Mouse (Mus musculus) bone marrow, adult 2 months (tissue): ENCODE data around the gene Zfp704.

Source experiments
- CTCF ChIP-seq: fragments of 200-500 bp; IDR thresholded peaks from 2 replicates; pipeline ENCODE4 v1.5.1; 2011; ENCODE audit warnings: low read length, control low read depth; ENCODE audit not compliant: control insufficient read depth, insufficient read depth
- POLR2A ChIP-seq: fragments of 200-500 bp; IDR thresholded peaks from 2 replicates; pipeline ENCODE4 v1.6.1; 2011; ENCODE audit warnings: low read depth, mild to moderate bottlenecking, control low read depth, low read length, borderline replicate concordance; ENCODE audit not compliant: control insufficient read depth

DNA sequence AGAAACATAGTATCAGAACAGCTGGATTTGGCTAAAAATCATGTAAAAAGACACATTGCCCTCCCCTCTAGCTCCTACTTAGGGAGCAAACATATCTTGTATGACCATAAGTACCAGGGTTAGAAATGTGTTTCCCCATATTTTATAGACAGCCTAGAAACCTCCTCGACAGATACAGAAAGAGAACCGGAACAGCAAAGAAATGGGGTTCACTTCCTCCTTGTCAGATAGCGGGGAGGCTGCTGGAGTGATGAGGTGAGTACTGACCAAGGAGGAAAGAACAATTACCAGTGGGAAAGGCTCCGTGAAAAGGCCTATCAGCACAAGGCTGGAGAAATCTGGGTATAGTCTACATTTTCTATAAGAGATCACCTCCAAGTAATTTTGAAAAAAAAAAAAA, 182.1 kb downstream of the Zfp704 start:
- TF ChIP-seq POLR2A (no peak), CTCF (no peak)
